In the genomic region with DNA sequence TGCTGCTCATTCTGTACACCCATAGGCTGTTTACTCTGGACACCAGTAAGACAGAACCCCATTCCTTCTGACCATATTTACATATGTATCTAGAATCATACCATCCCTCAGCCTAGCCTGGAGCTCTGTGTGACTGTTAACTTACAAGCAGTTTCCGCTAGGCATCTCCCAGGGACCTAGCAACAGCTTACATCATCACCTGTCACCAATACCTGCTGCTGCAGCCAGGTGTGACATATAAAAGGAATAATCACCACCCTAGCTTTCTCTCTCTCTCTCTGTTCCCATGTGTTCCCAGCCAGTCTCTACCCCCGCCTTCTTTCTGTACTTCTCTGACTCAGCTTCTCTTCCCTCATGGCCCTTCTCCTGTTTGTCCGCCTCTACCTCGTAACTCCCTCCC, we compare ENCODE assay signal across 23 mouse cellular contexts. TPM values are rescaled to one million over a fixed set of nuclear protein-coding genes. Genes with fewer than 3 reads are reported as not detected.
A peak's percentile ranks its signal among the peaks of the same experiment; 100 is the strongest.
DNase-seq lines count a peak whose midpoint lies in the region; ATAC-seq and TF ChIP-seq lines count a peak whose summit lies in the region.
"Had no signal": no experiment of that assay in that cellular context is flagged by ENCODE, and none has a peak within 500 bp of the region (broad histone marks: within the 10 kb centered on the region; RNA-seq: fewer than 3 reads in every experiment).

No protein-coding gene starts in this region.

- no peaks in the 10 kb centered on the region for H3K27me3 ChIP-seq in midbrain, embryonic 11.5 days (ENCODE audit: control insufficient read depth, insufficient read depth, low read length)
- H3K27me3 ChIP-seq in midbrain, embryonic 15.5 days (replicated peaks) = no peaks in the 10 kb centered on the region
- H3K27me3 ChIP-seq in stomach, postnatal 0 days (ENCODE audit: control insufficient read depth, insufficient read depth, low read length) = no peaks in the 10 kb centered on the region
- no peaks in the 10 kb centered on the region for H3K27me3 ChIP-seq in forebrain, embryonic 16.5 days (replicated peaks; ENCODE audit: control insufficient read depth, insufficient read depth, low read length)
- H3K27me3 ChIP-seq: embryonic facial prominence, embryonic 13.5 days; forebrain, embryonic 12.5 days; neural tube, embryonic 15.5 days; Patski had no signal

- no peak overlapping the region for H3K27ac ChIP-seq in midbrain, embryonic 11.5 days (ENCODE audit: low read depth, low read length)
- no peak overlapping the region for H3K27ac ChIP-seq in midbrain, embryonic 15.5 days
- H3K27ac ChIP-seq in stomach, postnatal 0 days (replicated peaks) = no peak overlapping the region
- no peak overlapping the region for H3K27ac ChIP-seq in forebrain, embryonic 16.5 days (ENCODE audit: low read length)
- H3K27ac ChIP-seq: embryonic facial prominence, embryonic 13.5 days; forebrain, embryonic 12.5 days; gastrocnemius, adult 2 months; heart, embryonic 10.5 days; midbrain, embryonic 10.5 days; neural tube, embryonic 15.5 days had no signal

- DNase-seq in CD4-positive, CD25-positive, alpha-beta regulatory T cell, adult 2 months (ENCODE audit: low read depth, low spot score) = peak; percentile 10
- peak; percentile 19 for DNase-seq in kidney, postnatal 10 days
- no peak for DNase-seq in kidney, adult 8-10 months
- DNase-seq in midbrain, embryonic 11.5 days (ENCODE audit: low spot score, missing footprints) = peak; percentile 19
- peak; percentile 51 for DNase-seq in stomach, postnatal 0 days (ENCODE audit: low spot score)
- DNase-seq: adrenal gland, postnatal 10 days; cerebellum, adult 8-10 months; cerebellum, postnatal 36 days; embryo, embryonic 11 days; gastrocnemius, adult 2 months had no signal

- no peaks in the 10 kb centered on the region for H3K9me3 ChIP-seq in midbrain, embryonic 11.5 days (ENCODE audit: control insufficient read depth, low read length)
- H3K9me3 ChIP-seq in midbrain, embryonic 15.5 days = no peaks in the 10 kb centered on the region
- no peaks in the 10 kb centered on the region for H3K9me3 ChIP-seq in stomach, postnatal 0 days (ENCODE audit: control insufficient read depth, low read length)
- H3K9me3 ChIP-seq in forebrain, embryonic 16.5 days (ENCODE audit: control insufficient read depth, low read length) = no peaks in the 10 kb centered on the region
- H3K9me3 ChIP-seq: embryonic facial prominence, embryonic 13.5 days; forebrain, embryonic 12.5 days; G1E; heart, embryonic 10.5 days; midbrain, embryonic 10.5 days; neural tube, embryonic 15.5 days had no signal

- H3K9ac ChIP-seq in midbrain, embryonic 11.5 days (ENCODE audit: low read length) = no peak overlapping the region
- no peak overlapping the region for H3K9ac ChIP-seq in midbrain, embryonic 15.5 days
- no peak overlapping the region for H3K9ac ChIP-seq in stomach, postnatal 0 days (ENCODE audit: low read length)
- H3K9ac ChIP-seq in forebrain, embryonic 16.5 days (replicated peaks; ENCODE audit: low read depth, low read length) = no peak overlapping the region
- H3K9ac ChIP-seq: embryonic facial prominence, embryonic 13.5 days; forebrain, embryonic 12.5 days; neural tube, embryonic 15.5 days had no signal

- TF ChIP-seq CTCF in stomach, postnatal 0 days (IDR thresholded peaks at IDR 0.05; ENCODE audit: low read depth) = peak; percentile 9; the same call in 1 of the 2 replicates

- peaks cover 9% of the 10 kb centered on the region for H3K4me1 ChIP-seq in midbrain, embryonic 11.5 days (ENCODE audit: control insufficient read depth, insufficient read depth, low read length)
- H3K4me1 ChIP-seq in midbrain, embryonic 15.5 days = peaks cover 11% of the 10 kb centered on the region
- H3K4me1 ChIP-seq in stomach, postnatal 0 days (replicated peaks; ENCODE audit: control insufficient read depth, insufficient read depth) = no peaks in the 10 kb centered on the region
- H3K4me1 ChIP-seq in forebrain, embryonic 16.5 days (replicated peaks; ENCODE audit: control insufficient read depth, insufficient read depth, low read length) = peaks cover 11% of the 10 kb centered on the region; the same call in 1 of the 2 replicates

- H3K4me3 ChIP-seq in midbrain, embryonic 11.5 days (ENCODE audit: low read depth, low read length) = no peak overlapping the region
- no peak overlapping the region for H3K4me3 ChIP-seq in midbrain, embryonic 15.5 days
- no peak overlapping the region for H3K4me3 ChIP-seq in stomach, postnatal 0 days (ENCODE audit: low read depth, low read length)
- no peak overlapping the region for H3K4me3 ChIP-seq in forebrain, embryonic 16.5 days (replicated peaks; ENCODE audit: low read length)
- H3K4me3 ChIP-seq: embryonic facial prominence, embryonic 13.5 days; erythroblast, embryonic 14.5 days; forebrain, embryonic 12.5 days; gastrocnemius, adult 2 months; heart, embryonic 10.5 days; midbrain, embryonic 10.5 days; neural tube, embryonic 15.5 days had no signal

- H3K4me2 ChIP-seq in midbrain, embryonic 11.5 days = no peak overlapping the region
- H3K4me2 ChIP-seq in midbrain, embryonic 15.5 days = no peak overlapping the region
- no peak overlapping the region for H3K4me2 ChIP-seq in stomach, postnatal 0 days (replicated peaks; ENCODE audit: low read depth)
- no peak overlapping the region for H3K4me2 ChIP-seq in forebrain, embryonic 16.5 days (ENCODE audit: low read length)
- H3K4me2 ChIP-seq: embryonic facial prominence, embryonic 13.5 days; forebrain, embryonic 12.5 days; neural tube, embryonic 15.5 days had no signal

- no peak for TF ChIP-seq EP300 in stomach, postnatal 0 days (optimal IDR thresholded peaks at IDR 0.05)

- WGBS in midbrain, embryonic 11.5 days = 92% methylated on average over 4 of the region's 4 CpGs
- WGBS in midbrain, embryonic 15.5 days = 93% methylated on average over 4 of the region's 4 CpGs
- WGBS in stomach, postnatal 0 days = 65% methylated on average over 4 of the region's 4 CpGs
- WGBS in forebrain, embryonic 16.5 days = 92% methylated on average over 4 of the region's 4 CpGs

- H3K36me3 ChIP-seq in midbrain, embryonic 11.5 days (ENCODE audit: control insufficient read depth, insufficient read depth, low read length) = no peaks in the 10 kb centered on the region
- peaks cover 4% of the 10 kb centered on the region; the same call in 1 of the 2 replicates for H3K36me3 ChIP-seq in midbrain, embryonic 15.5 days (replicated peaks)
- H3K36me3 ChIP-seq in stomach, postnatal 0 days (ENCODE audit: control insufficient read depth, insufficient read depth, low read length) = no peaks in the 10 kb centered on the region; the same call in 1 of the 2 replicates
- H3K36me3 ChIP-seq in forebrain, embryonic 16.5 days (ENCODE audit: control insufficient read depth, insufficient read depth) = peaks cover 3% of the 10 kb centered on the region; the same call in 1 of the 2 replicates

- ATAC-seq in CD4-positive, CD25-positive, alpha-beta regulatory T cell, adult 4 months = no peak
- no peak for ATAC-seq in midbrain, embryonic 11.5 days (ENCODE audit: low FRiP score)
- no peak for ATAC-seq in midbrain, embryonic 15.5 days (replicated peaks)
- ATAC-seq in stomach, postnatal 0 days (ENCODE audit: low FRiP score, low TSS enrichment) = peak; percentile 84
- ATAC-seq in forebrain, embryonic 16.5 days = no peak
- ATAC-seq: activated CD4-positive, CD25-positive, alpha-beta regulatory T cell, adult 4 months; hindbrain, embryonic 16.5 days; Patski had no signal

RNA-seq across cellular contexts. Expression of a gene that starts 5.1 kb away (rescaled TPM):
- polyA plus RNA-seq in CD4-positive, CD25-positive, alpha-beta regulatory T cell, adult 4 months (2017; shearing (Covaris generic)) = 10 to 100 TPM; 15.6 to 19.5 TPM
- 25.5 and 27.9 TPM in 2 replicates for polyA plus RNA-seq in midbrain, embryonic 11.5 days (2014; fragmentation: Nextera tagmentation; extraction: Ambion mirVana)
- polyA plus RNA-seq in midbrain, embryonic 15.5 days (2015; fragmentation: Nextera tagmentation; extraction: Ambion mirVana) = 17.7 and 18.3 TPM in 2 replicates
- 9.5 and 10.5 TPM in 2 replicates for polyA plus RNA-seq in stomach, postnatal 0 days (2015; fragmentation: Nextera tagmentation; extraction: Ambion mirVana)
- polyA plus RNA-seq in forebrain, embryonic 16.5 days (2015; fragmentation: Nextera tagmentation; extraction: Ambion mirVana) = 23.0 and 24.4 TPM in 2 replicates

Comparison
In these comparisons a context has a peak if more than half of its experiments do, and no peak if none do; other contexts are left out.
1. DNase-seq: peak in CD4-positive, CD25-positive, alpha-beta regulatory T cell, adult 2 months (single experiment), kidney, postnatal 10 days (single experiment), midbrain, embryonic 11.5 days (single experiment) and stomach, postnatal 0 days (single experiment); none in kidney, adult 8-10 months (0 of 2).